Mouse (Mus musculus) brain, embryonic 14.5 days (tissue): ENCODE results near the gene Dnmbp.

Source experiments
- CTCF ChIP-seq: fragments of 200-500 bp; IDR thresholded peaks from 2 replicates; pipeline ENCODE4 v1.5.1; 2012; ENCODE audit warnings: inconsistent platforms, mild to moderate bottlenecking, moderate library complexity, borderline replicate concordance; ENCODE audit not compliant: insufficient read depth, insufficient read length; ENCODE audit errors: extremely low read depth
- POLR2A ChIP-seq: fragments of 200-500 bp; IDR thresholded peaks from 2 replicates; pipeline ENCODE4 v1.6.1; 2012; ENCODE audit warnings: mild to moderate bottlenecking, inconsistent platforms, borderline replicate concordance; ENCODE audit not compliant: poor library complexity, insufficient read depth, insufficient read length, severe bottlenecking; ENCODE audit errors: extremely low read depth

DNA sequence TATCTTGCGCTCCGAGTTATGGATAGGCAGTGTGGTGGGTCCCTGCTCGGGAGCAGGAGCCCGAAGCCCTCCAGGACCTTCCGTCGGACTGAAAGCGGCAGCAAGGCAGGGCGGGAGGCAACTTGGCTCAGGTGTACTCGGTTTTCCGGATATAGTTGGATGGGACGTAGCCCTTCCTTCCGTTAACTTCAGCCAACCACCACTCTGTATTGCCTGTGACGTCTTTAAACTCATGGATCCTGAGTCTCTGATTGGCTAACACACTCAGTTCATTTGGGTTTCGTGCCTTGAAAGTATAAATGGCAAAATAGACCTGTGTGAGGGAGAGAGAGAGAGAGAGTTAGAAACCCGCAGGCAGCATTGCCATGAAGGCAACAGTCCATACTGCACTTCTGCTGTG lies 92.0 kb downstream of the Dnmbp start:
- TF ChIP-seq CTCF (no peak), POLR2A (no peak)
